25 mouse cellular contexts compared by ENCODE assay signal in the genomic region with DNA sequence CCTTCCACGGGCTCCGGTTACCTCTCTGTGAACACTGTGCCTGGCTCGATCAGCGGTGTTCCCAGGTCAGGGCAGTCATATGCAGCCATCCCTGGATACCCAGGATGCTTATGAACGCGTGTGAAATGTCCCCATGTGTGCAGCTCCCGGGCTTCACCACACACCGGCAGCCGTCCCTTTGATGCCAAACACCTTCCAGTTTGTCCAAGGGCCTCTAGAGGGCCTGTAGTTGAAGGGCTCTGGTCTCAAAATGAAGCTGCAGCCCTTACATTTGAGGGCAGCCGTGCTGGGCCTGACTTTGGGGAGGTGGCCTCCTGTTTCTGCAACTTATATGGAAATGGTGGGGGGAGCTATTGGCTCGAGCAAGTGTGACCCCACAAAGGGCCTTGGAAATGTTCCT.
DNase-seq lines count a peak whose midpoint lies in the region; ATAC-seq and TF ChIP-seq lines count a peak whose summit lies in the region.
"Had no signal": no experiment of that assay in that cellular context is flagged by ENCODE, and none has a peak within 500 bp of the region (broad histone marks: within the 10 kb centered on the region; RNA-seq: fewer than 3 reads in every experiment).

No protein-coding gene starts in this region.

- 0 out of 2 replicates have a peak, but pooled peaks have one; percentile 8 for TF ChIP-seq CTCF in lung, embryonic 14.5 days (IDR thresholded peaks at IDR 0.05; ENCODE audit: low read depth)
- TF ChIP-seq CTCF in lung, adult 2 months (IDR thresholded peaks at IDR 0.05; ENCODE audit: insufficient read depth, low read length): no peak

- H3K9me3 ChIP-seq in hindbrain, embryonic 12.5 days (replicated peaks): no peaks in the 10 kb centered on the region
- no peaks in the 10 kb centered on the region for H3K9me3 ChIP-seq in hindbrain, embryonic 11.5 days (ENCODE audit: control insufficient read depth, low read length)
- no peaks in the 10 kb centered on the region for H3K9me3 ChIP-seq in lung, embryonic 14.5 days (ENCODE audit: low read depth, low read length)
- no peaks in the 10 kb centered on the region for H3K9me3 ChIP-seq in midbrain, embryonic 13.5 days
- H3K9me3 ChIP-seq: embryonic facial prominence, embryonic 15.5 days; megakaryocyte, embryonic 14.5 days; neural tube, embryonic 12.5 days had no signal

- no peak for TF ChIP-seq POLR2A in lung, adult 2 months (IDR thresholded peaks at IDR 0.05; ENCODE audit: borderline replicate concordance, extremely low read depth, low read depth, low read length)

- H3K27me3 ChIP-seq in hindbrain, embryonic 12.5 days: no peaks in the 10 kb centered on the region
- no peaks in the 10 kb centered on the region for H3K27me3 ChIP-seq in hindbrain, embryonic 11.5 days (ENCODE audit: control insufficient read depth, insufficient read depth, low read length)
- no peaks in the 10 kb centered on the region for H3K27me3 ChIP-seq in lung, embryonic 14.5 days (ENCODE audit: insufficient read depth, low read length)
- H3K27me3 ChIP-seq in midbrain, embryonic 13.5 days: no peaks in the 10 kb centered on the region
- H3K27me3 ChIP-seq: CH12.LX; embryonic facial prominence, embryonic 15.5 days; neural tube, embryonic 12.5 days had no signal

- no peak for ATAC-seq in hindbrain, embryonic 12.5 days (ENCODE audit: low FRiP score)
- no peak for ATAC-seq in hindbrain, embryonic 11.5 days (ENCODE audit: low FRiP score)
- no peak for ATAC-seq in lung, embryonic 14.5 days (ENCODE audit: insufficient read depth)
- ATAC-seq in midbrain, embryonic 13.5 days: no peak
- ATAC-seq: liver, postnatal 0 days had no signal

- H3K27ac ChIP-seq in hindbrain, embryonic 12.5 days: peak overlapping the region; percentile 44; the same call in 1 of the 2 replicates
- no peak overlapping the region for H3K27ac ChIP-seq in hindbrain, embryonic 11.5 days (ENCODE audit: low read depth, low read length)
- no peak overlapping the region for H3K27ac ChIP-seq in lung, embryonic 14.5 days (ENCODE audit: low read depth)
- H3K27ac ChIP-seq in midbrain, embryonic 13.5 days: peak overlapping the region; percentile 25; the same call in 1 of the 2 replicates
- H3K27ac ChIP-seq: embryonic facial prominence, embryonic 15.5 days; neural tube, embryonic 12.5 days had no signal

- peaks cover 7% of the 10 kb centered on the region; the same call in 1 of the 2 replicates for H3K36me3 ChIP-seq in hindbrain, embryonic 12.5 days
- no peaks in the 10 kb centered on the region for H3K36me3 ChIP-seq in hindbrain, embryonic 11.5 days (ENCODE audit: control insufficient read depth, insufficient read depth, low read length)
- 0 out of 2 replicates have a peak, but pooled peaks cover 6% of the 10 kb centered on the region for H3K36me3 ChIP-seq in lung, embryonic 14.5 days (ENCODE audit: insufficient read depth)
- peaks cover 21% of the 10 kb centered on the region for H3K36me3 ChIP-seq in midbrain, embryonic 13.5 days

- H3K4me3 ChIP-seq in hindbrain, embryonic 12.5 days: no peak overlapping the region
- H3K4me3 ChIP-seq in hindbrain, embryonic 11.5 days (ENCODE audit: low read depth, low read length): no peak overlapping the region
- H3K4me3 ChIP-seq in lung, embryonic 14.5 days (ENCODE audit: low read depth, low read length): no peak overlapping the region
- no peak overlapping the region for H3K4me3 ChIP-seq in lung, adult 2 months (replicated peaks; ENCODE audit: extremely low read depth, low read depth, low read length)
- H3K4me3 ChIP-seq in midbrain, embryonic 13.5 days (replicated peaks): no peak overlapping the region
- H3K4me3 ChIP-seq: embryonic facial prominence, embryonic 15.5 days; megakaryocyte, embryonic 14.5 days; neural tube, embryonic 12.5 days had no signal

- 80% methylated on average over 11 of the region's 11 CpGs for WGBS in hindbrain, embryonic 12.5 days
- WGBS in hindbrain, embryonic 11.5 days: 82% methylated on average over 11 of the region's 11 CpGs
- 74% methylated on average over 11 of the region's 11 CpGs for WGBS in lung, embryonic 14.5 days
- WGBS in lung, adult 2 months: 85% methylated on average over 11 of the region's 11 CpGs
- 75% methylated on average over 11 of the region's 11 CpGs for WGBS in midbrain, embryonic 13.5 days

- no peak for DNase-seq in hindbrain, embryonic 11.5 days (ENCODE audit: low spot score)
- DNase-seq in lung, embryonic 14.5 days: no peak
- no peak for DNase-seq in lung, adult 2 months
- peak; percentile 30 for DNase-seq in ZHBTc4 (ENCODE audit: low read depth, low spot score)
- no peak for DNase-seq in thymus, adult 18-20 months
- DNase-seq in gastrocnemius, postnatal 25 days: no peak
- DNase-seq: adrenal gland, postnatal 10 days; B cell, adult 2 months; cerebellum, adult 8-10 months; heart, adult 11 months; kidney, adult 11 months; kidney, postnatal 10 days; liver, postnatal 0 days; lung, postnatal 36 days; retina, postnatal 1 day; right cerebral cortex, postnatal 25 days; thymus, postnatal 14 days had no signal

- no peak overlapping the region for H3K4me2 ChIP-seq in hindbrain, embryonic 12.5 days (replicated peaks)
- H3K4me2 ChIP-seq in hindbrain, embryonic 11.5 days (replicated peaks; ENCODE audit: low read depth, low read length): no peak overlapping the region
- H3K4me2 ChIP-seq in lung, embryonic 14.5 days: no peak overlapping the region
- H3K4me2 ChIP-seq in midbrain, embryonic 13.5 days (replicated peaks): no peak overlapping the region
- H3K4me2 ChIP-seq: embryonic facial prominence, embryonic 15.5 days; heart, embryonic 11.5 days; liver, embryonic 11.5 days; neural tube, embryonic 12.5 days had no signal

- H3K4me1 ChIP-seq in hindbrain, embryonic 12.5 days: peaks cover 41% of the 10 kb centered on the region
- peaks cover 6% of the 10 kb centered on the region for H3K4me1 ChIP-seq in hindbrain, embryonic 11.5 days (replicated peaks; ENCODE audit: control insufficient read depth, insufficient read depth, low read length)
- no peaks in the 10 kb centered on the region for H3K4me1 ChIP-seq in lung, embryonic 14.5 days (ENCODE audit: insufficient read depth)
- H3K4me1 ChIP-seq in lung, adult 2 months (ENCODE audit: control insufficient read depth, insufficient read depth, low read length): no peaks in the 10 kb centered on the region
- peaks cover 59% of the 10 kb centered on the region for H3K4me1 ChIP-seq in midbrain, embryonic 13.5 days (replicated peaks)

- H3K9ac ChIP-seq in hindbrain, embryonic 12.5 days: 0 out of 2 replicates have a peak overlapping the region, but pooled peaks have one; percentile 10
- H3K9ac ChIP-seq in hindbrain, embryonic 11.5 days (ENCODE audit: low read depth, low read length): no peak overlapping the region
- no peak overlapping the region for H3K9ac ChIP-seq in lung, embryonic 14.5 days
- H3K9ac ChIP-seq in midbrain, embryonic 13.5 days (replicated peaks): no peak overlapping the region
- H3K9ac ChIP-seq: embryonic facial prominence, embryonic 15.5 days; liver, postnatal 0 days; neural tube, embryonic 12.5 days had no signal

Comparison
In these comparisons a context has a peak if more than half of its experiments do, and no peak if none do; other contexts are left out.
1. H3K27ac ChIP-seq: peak in hindbrain, embryonic 12.5 days (single experiment) and midbrain, embryonic 13.5 days (single experiment); none in hindbrain, embryonic 11.5 days (single experiment) and lung, embryonic 14.5 days (single experiment).